Mouse (Mus musculus): ENCODE results near the gene Tarsl2.

The Tarsl2 gene

DNA sequence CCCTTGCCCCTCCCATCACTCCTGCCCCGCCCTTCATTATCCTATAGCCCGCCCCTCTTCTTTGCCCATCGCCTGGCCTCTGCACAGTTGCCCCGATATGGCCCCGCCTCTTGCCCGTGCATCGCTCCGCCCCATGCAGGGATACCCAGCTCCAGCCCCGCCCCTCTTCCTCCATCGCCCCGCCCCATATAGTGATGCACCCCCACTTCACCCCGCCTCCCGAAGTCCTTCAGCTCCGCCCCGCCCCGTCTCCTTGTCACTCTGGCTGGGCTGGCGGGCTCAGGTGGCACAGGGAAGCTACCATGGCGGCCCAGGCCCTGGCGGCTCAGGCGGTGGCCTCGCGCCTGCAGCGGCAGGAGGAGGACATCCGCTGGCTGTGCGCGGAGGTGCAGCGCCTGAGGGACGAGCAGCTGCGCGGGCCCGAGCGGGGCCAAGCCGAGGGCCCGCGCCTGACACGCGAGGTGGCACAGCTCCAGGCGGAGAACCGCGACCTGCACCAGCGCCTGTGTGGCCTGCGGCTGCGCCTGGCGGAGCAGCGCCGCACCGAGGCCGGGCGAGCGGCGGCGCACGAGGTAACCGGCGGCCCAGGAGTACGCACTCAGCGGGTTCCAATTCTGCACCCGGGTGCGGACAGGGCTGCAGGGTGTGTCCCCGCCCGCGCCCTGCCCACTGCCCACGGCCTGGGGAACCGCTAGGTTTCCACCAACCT is at the start of gene Tarsl2:
Gene Tarsl2, plus strand, starts transcription at position 256 of the 709 bp plus-strand sequence.
- peak; percentile 97 for DNase-seq

GRCm38 (mm10) chr7:65606124-65606523 is 38.6 kb upstream of the Tarsl2 start:
- no peak for DNase-seq

DNA sequence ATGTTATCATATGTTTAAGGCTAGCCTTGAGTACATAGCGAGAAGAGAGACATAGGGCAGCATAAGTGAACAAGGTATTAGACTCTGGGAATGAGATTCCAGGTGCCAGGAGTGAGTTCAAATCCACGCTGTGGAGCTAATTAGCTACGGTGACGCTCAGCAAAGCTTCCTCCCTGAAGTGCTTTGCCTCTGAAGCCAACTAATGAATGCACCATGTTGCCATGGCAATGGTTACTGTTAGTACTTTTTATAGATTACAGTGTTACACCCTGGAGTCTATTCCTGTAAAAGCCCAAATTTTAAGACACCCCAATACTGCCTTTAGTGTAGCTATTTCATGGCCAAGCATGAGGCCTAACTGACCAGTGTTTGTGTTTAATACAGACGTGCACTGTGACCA is 37.7 kb upstream of the Tarsl2 start:
- DNase-seq, result no peak

- no peak for DNase-seq
Measured at GRCm38 (mm10) chr7:65610171-65610570, 34.5 kb upstream of the Tarsl2 start.

- DNase-seq, result no peak
Measured at GRCm38 (mm10) chr7:65610673-65611072, 34.0 kb upstream of the Tarsl2 start.

DNA sequence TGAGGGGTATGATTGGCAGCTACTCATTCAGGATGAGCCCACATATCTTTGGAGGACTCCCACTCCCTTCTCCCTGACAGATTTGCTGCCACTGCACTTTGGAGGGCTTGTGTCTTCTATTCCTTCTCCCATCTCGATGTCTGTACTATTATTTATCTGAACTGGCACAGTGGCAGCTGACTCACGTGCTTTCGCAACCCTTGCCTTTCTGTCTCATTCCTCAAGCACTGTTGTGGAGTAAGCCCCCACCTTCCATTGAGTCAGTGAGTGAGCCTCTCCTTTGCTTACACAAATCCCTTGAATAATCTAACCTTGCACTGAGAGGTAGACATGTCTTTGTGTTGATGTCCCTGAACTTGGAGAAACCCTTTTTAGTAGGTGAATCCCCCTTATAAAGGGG is 33.4 kb upstream of the Tarsl2 start:
- no peak for DNase-seq

GRCm38 (mm10) chr7:65613723-65614122 is 31.0 kb upstream of the Tarsl2 start:
- no peak for DNase-seq

- no peak for DNase-seq
Measured at GRCm38 (mm10) chr7:65618751-65619150, 25.9 kb upstream of the Tarsl2 start.

DNA sequence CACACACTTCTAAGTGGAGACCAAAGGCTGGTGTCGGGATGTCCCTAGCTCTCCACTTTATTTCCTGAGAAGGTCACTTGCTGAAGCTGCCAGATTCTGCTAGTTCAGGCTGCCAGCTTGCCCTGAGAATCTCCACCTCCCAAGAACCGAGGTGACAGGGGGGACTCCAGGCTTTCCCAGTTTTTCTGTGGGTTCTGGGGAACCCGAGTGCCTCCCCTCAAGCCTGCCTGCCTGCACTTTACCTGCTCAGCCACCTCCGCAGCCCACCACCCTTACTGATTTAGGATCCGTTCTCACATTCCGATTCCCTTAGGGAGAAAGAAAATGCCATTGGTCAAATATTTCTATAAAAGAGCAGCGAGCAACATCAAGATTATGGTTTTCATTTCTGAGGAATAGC is 24.0 kb upstream of the Tarsl2 start:
- no peak for DNase-seq

DNA sequence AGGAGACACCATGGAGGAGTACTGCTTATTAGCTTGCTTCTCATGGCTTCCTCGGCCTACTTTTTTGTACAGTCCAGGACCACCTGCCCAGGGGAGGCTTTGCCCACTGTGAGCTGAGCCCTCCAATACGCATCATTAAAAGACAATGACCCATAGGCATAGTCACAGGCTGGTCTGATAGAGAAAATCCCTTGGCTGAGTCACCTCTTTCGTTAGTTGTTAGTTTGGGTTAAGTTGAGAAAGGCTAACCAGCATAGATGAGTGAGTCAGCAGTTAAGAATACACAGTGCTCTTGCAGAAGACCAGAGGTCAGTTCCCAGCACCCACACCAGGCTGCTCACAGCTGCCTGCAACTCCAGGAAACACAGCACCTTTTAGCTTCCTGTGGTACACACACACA is 21.4 kb upstream of the Tarsl2 start:
- no peak for DNase-seq

DNA sequence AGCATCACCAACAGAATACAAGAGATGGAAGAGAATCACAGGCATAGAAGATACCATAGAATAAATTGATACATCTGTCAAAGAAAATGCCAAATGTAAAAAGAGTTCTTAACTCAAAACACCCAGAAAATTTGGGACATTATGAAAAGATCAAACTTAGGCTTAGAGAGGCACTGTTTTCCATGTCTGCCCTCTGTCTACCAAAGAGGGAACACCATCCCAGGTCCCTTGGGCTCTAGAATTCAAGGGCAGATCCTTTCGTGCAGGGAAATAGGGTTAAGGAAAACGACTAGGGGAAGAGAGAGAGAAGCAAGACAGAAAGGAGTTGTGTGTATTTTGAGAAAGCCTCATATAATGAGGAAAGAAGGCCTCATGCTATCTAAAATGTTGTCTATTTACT is 19.2 kb upstream of the Tarsl2 start:
- no peak for DNase-seq

- DNase-seq, result no peak
Measured at GRCm38 (mm10) chr7:65629846-65630245, 14.9 kb upstream of the Tarsl2 start.

GRCm38 (mm10) chr7:65630661-65631060 is 14.0 kb upstream of the Tarsl2 start:
- no peak for DNase-seq

DNA sequence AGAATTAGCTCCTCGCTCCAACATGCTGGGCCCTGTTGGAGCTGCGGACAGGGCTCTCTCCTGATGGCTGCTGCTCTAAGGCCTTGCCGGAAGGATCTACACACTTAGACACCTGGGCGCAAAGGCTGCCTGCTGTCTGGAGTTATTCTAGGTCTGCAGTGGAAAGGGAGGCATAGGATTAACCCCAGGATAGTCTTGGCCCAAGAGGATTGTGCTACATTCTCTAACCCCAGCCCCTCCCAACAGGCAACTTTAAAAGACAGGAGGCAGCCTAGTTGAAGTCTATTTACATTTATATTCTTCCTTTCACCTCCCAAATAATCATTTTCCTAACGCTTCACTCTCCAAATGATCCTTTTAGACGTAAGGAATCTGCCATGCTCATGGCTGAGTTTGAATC is 8.9 kb upstream of the Tarsl2 start:
- DNase-seq, result no peak

GRCm38 (mm10) chr7:65636356-65636880 is 8.3 kb upstream of the Tarsl2 start:
- no peak for DNase-seq

- DNase-seq, result no peak
Measured at GRCm38 (mm10) chr7:65638170-65638770, 6.4 kb upstream of the Tarsl2 start.

DNA sequence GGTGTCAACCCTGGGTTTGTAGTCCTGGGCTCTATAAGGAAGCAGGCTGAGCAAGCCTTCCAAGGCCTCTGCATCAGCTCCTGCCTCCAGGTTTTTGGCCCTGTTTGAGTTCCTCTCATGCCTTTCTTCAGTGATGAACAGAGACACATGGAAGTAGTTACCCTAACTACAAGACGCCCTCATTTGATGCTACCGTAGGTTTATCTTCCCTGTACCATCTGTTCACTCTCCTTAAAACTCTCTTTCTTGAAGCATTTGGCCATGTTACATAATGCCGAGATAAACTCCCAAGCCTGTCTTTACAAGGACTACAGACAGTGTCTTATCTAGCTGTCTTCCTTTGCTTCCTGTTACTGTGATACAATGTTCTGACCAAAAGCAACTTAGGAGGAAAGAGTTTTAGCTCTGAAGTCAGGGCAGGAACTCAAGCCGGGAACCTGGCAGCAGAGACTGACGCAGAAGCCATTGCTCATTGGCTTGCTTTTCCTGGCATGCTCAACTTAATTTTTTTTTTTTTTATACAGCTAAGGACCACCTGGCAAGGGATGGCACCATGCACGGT is 4.8 kb upstream of the Tarsl2 start:
- no peak for DNase-seq

DNA sequence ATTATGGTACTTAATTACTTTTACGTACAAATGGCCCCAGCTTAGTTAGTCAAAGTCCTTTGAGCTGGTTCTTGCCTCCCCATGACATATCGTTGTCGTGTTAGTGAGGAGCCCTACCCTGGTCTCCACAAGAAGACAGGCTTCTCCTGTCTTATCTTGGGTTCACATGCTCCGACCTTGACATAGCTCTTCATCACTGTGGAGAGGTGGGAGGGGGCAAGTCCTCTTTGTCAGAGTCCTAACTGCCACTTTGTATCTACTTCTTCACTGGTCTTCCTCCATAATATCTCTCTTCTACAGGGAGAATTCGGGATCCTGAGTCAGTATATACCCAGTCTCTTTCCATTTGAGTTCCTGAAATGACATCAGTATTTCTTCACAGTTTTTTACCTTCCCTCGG is 4.0 kb upstream of the Tarsl2 start:
- no peak for DNase-seq

DNA sequence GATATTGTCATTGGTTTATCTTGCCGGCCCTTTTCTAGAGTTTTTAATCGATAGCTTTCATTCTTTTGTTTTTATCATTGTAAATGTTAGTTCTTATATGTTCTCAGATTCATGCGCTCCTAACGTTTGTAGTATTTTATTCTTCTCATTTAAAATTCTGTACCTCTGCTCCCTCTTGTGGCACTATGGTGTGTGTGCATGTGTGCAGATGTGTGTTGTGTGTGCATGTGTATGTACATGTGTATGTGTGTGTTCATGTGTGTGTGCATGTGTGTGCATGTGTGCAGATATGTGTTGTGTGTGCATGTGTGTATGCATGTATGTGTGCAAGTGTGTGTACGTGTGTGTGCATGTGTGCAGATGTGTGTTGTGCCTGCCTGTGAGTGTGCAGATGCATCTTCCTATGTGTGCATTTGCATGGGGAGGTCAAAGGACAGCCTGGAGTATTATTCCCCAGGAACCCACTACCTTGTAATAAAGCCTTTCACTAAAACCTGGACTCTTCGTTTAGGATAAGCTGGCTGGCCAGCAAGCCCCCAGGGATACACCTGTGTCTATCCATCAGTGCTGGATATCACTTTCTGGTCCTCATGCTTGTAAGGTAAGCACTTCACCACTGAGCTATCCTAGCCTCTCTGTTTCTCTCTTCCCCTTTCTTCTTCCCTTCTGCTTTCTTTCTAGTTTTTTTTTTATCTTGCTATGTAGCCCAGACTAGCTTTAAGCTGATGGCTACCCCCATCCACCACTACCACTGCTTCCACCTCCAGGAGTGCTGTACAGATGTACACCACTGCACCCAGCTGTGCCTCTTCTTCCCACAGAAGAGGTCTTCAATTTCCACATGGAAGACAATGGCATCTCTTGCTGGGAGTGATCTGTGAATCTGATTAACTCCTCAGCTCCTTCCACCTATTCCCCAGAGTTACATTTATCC is 2.1 kb upstream of the Tarsl2 start:
- no peak for DNase-seq

GRCm38 (mm10) chr7:65643861-65644421 is 757 bp upstream of the Tarsl2 start:
- no peak for DNase-seq

DNA sequence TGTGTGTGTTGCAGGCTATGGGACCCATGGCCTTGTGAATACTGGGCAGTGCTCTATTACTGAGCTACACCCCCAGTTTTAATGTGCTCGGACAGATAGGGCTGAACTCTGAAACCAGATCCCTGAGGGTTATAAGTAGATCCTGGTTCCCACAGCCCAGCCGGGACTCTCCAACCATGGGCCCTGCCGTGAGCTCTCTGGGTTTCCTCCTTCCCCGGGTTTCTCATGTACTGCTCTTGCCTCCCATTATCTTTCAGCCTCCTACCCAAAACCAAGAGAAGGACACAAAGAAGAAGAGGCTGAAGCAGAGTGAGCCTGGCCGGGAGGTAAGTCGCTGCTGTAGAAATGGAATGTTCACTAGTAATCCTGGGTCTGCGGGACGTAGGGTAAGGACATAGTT is 1.3 kb downstream of the Tarsl2 start:
- DNase-seq, result no peak

- no peak for DNase-seq
Measured at GRCm38 (mm10) chr7:65650662-65651061, 6.0 kb downstream of the Tarsl2 start.
